Mouse (Mus musculus): Measurements from ENCODE around the gene Pds5b. TPM values are rescaled to one million over a fixed set of nuclear protein-coding genes. Genes with fewer than 3 reads are reported as not detected.
"Not testable (repeated sequence)": the region's sequence is repeated elsewhere in the genome, so short reads cannot be mapped to it uniquely, and the experiment has no call there.

The Pds5b gene
- polyA plus RNA-seq, 1 experiment from 2014 or later: 48.5 TPM

- no peak overlapping the region for H3K27ac ChIP-seq (ENCODE audit: low read depth, low read length)
- H3K27me3 ChIP-seq (ENCODE audit: control insufficient read depth, insufficient read depth, low read length): no peaks in the 10 kb centered on the region
- no peak for ATAC-seq (ENCODE audit: insufficient read depth, low FRiP score, low TSS enrichment)
- H3K36me3 ChIP-seq (ENCODE audit: control insufficient read depth, insufficient read depth, low read length): no peaks in the 10 kb centered on the region
- H3K9ac ChIP-seq (ENCODE audit: low read length): no peak overlapping the region
- no peak for DNase-seq (ENCODE audit: low spot score)
- no peaks in the 10 kb centered on the region for H3K9me3 ChIP-seq (ENCODE audit: control insufficient read depth, low read length)
- no peak overlapping the region for H3K4me3 ChIP-seq (ENCODE audit: low read depth, low read length)
- no peaks in the 10 kb centered on the region for H3K4me1 ChIP-seq (ENCODE audit: control insufficient read depth, insufficient read depth, low read length)
- no peak overlapping the region for H3K4me2 ChIP-seq (ENCODE audit: low read depth)
Measured at GRCm38 (mm10) chr5:150713431-150713830, 39.9 kb downstream of the Pds5b start.

- no peak overlapping the region for H3K9ac ChIP-seq (ENCODE audit: low read length)
- H3K27me3 ChIP-seq (ENCODE audit: control insufficient read depth, insufficient read depth, low read length): no peaks in the 10 kb centered on the region
- no peak overlapping the region for H3K4me3 ChIP-seq (ENCODE audit: low read depth, low read length)
- 15% methylated on average over 4 of the region's 4 CpGs for WGBS
- H3K4me2 ChIP-seq (ENCODE audit: low read depth): no peak overlapping the region
- H3K4me1 ChIP-seq (ENCODE audit: control insufficient read depth, insufficient read depth, low read length): no peaks in the 10 kb centered on the region
- no peaks in the 10 kb centered on the region for H3K9me3 ChIP-seq (ENCODE audit: control insufficient read depth, low read length)
- H3K27ac ChIP-seq (ENCODE audit: low read depth, low read length): no peak overlapping the region
- H3K36me3 ChIP-seq (ENCODE audit: control insufficient read depth, insufficient read depth, low read length): no peaks in the 10 kb centered on the region; the same call in none of the 2 replicates
- ATAC-seq (ENCODE audit: insufficient read depth, low FRiP score, low TSS enrichment) (peak; percentile 76), DNase-seq (ENCODE audit: low spot score) (peak; percentile 40)
Measured at GRCm38 (mm10) chr5:150717775-150718174, 44.2 kb downstream of the Pds5b start.

GRCm38 (mm10) chr5:150724641-150725040, 51.1 kb downstream of the Pds5b start:
- no peaks in the 10 kb centered on the region for H3K4me1 ChIP-seq (ENCODE audit: control insufficient read depth, insufficient read depth, low read length)
- no peak overlapping the region for H3K4me2 ChIP-seq (ENCODE audit: low read depth)
- ATAC-seq (ENCODE audit: insufficient read depth, low FRiP score, low TSS enrichment) (no peak), DNase-seq (ENCODE audit: low spot score) (no peak)
- H3K27me3 ChIP-seq (ENCODE audit: control insufficient read depth, insufficient read depth, low read length): no peaks in the 10 kb centered on the region
- H3K4me3 ChIP-seq (ENCODE audit: low read depth, low read length): no peak overlapping the region
- no peak overlapping the region for H3K9ac ChIP-seq (ENCODE audit: low read length)
- no peaks in the 10 kb centered on the region; the same call in none of the 2 replicates for H3K36me3 ChIP-seq (ENCODE audit: control insufficient read depth, insufficient read depth, low read length)
- H3K9me3 ChIP-seq (ENCODE audit: control insufficient read depth, low read length): no peaks in the 10 kb centered on the region
- 88% methylated on average over 1 of the region's 1 CpGs for WGBS
- no peak overlapping the region for H3K27ac ChIP-seq (ENCODE audit: low read depth, low read length)

- not testable (repeated sequence) for H3K36me3 ChIP-seq (ENCODE audit: control insufficient read depth, insufficient read depth, low read length); DNase-seq (ENCODE audit: low spot score); ATAC-seq (ENCODE audit: insufficient read depth, low FRiP score, low TSS enrichment); H3K27me3 ChIP-seq (ENCODE audit: control insufficient read depth, insufficient read depth, low read length); H3K4me3 ChIP-seq (ENCODE audit: low read depth, low read length); H3K9ac ChIP-seq (ENCODE audit: low read length); H3K9me3 ChIP-seq (ENCODE audit: control insufficient read depth, low read length); H3K4me2 ChIP-seq (ENCODE audit: low read depth); H3K27ac ChIP-seq (ENCODE audit: low read depth, low read length); H3K4me1 ChIP-seq (ENCODE audit: control insufficient read depth, insufficient read depth, low read length)
- WGBS: 97% methylated on average over 3 of the region's 3 CpGs
Measured at GRCm38 (mm10) chr5:150737028-150737427, 63.5 kb downstream of the Pds5b start.

GRCm38 (mm10) chr5:150739311-150739710, 65.8 kb downstream of the Pds5b start:
- no peak overlapping the region for H3K4me2 ChIP-seq (ENCODE audit: low read depth)
- H3K27me3 ChIP-seq (ENCODE audit: control insufficient read depth, insufficient read depth, low read length): no peaks in the 10 kb centered on the region
- H3K36me3 ChIP-seq (ENCODE audit: control insufficient read depth, insufficient read depth, low read length): no peaks in the 10 kb centered on the region
- no peak overlapping the region for H3K27ac ChIP-seq (ENCODE audit: low read depth, low read length)
- no peaks in the 10 kb centered on the region for H3K4me1 ChIP-seq (ENCODE audit: control insufficient read depth, insufficient read depth, low read length)
- 89% methylated on average over 7 of the region's 7 CpGs for WGBS
- ATAC-seq (ENCODE audit: insufficient read depth, low FRiP score, low TSS enrichment) (no peak), DNase-seq (ENCODE audit: low spot score) (no peak)
- H3K9ac ChIP-seq (ENCODE audit: low read length): no peak overlapping the region
- H3K9me3 ChIP-seq (ENCODE audit: control insufficient read depth, low read length): no peaks in the 10 kb centered on the region
- no peak overlapping the region for H3K4me3 ChIP-seq (ENCODE audit: low read depth, low read length)

- no peaks in the 10 kb centered on the region for H3K4me1 ChIP-seq (ENCODE audit: control insufficient read depth, insufficient read depth, low read length)
- ATAC-seq (ENCODE audit: insufficient read depth, low FRiP score, low TSS enrichment): no peak
- H3K27me3 ChIP-seq (ENCODE audit: control insufficient read depth, insufficient read depth, low read length): no peaks in the 10 kb centered on the region
- DNase-seq (ENCODE audit: low spot score): no peak
- H3K9ac ChIP-seq (ENCODE audit: low read length): no peak overlapping the region
- H3K27ac ChIP-seq (ENCODE audit: low read depth, low read length): no peak overlapping the region
- 46% methylated on average over 1 of the region's 2 CpGs for WGBS
- no peak overlapping the region for H3K4me3 ChIP-seq (ENCODE audit: low read depth, low read length)
- no peak overlapping the region for H3K4me2 ChIP-seq (ENCODE audit: low read depth)
- H3K36me3 ChIP-seq (ENCODE audit: control insufficient read depth, insufficient read depth, low read length): no peaks in the 10 kb centered on the region
- no peaks in the 10 kb centered on the region for H3K9me3 ChIP-seq (ENCODE audit: control insufficient read depth, low read length)
Measured at GRCm38 (mm10) chr5:150740597-150740996, 67.1 kb downstream of the Pds5b start.

- Histone ChIP-seq H3K9me3 (ENCODE audit: control insufficient read depth, low read length) (no peaks in the 10 kb centered on the region), H3K27ac (ENCODE audit: low read depth, low read length) (no peak overlapping the region), H3K4me3 (ENCODE audit: low read depth, low read length) (no peak overlapping the region), H3K9ac (ENCODE audit: low read length) (no peak overlapping the region), H3K27me3 (ENCODE audit: control insufficient read depth, insufficient read depth, low read length) (no peaks in the 10 kb centered on the region), H3K36me3 (ENCODE audit: control insufficient read depth, insufficient read depth, low read length) (peaks cover 4% of the 10 kb centered on the region), H3K4me1 (ENCODE audit: control insufficient read depth, insufficient read depth, low read length) (no peaks in the 10 kb centered on the region), H3K4me2 (ENCODE audit: low read depth) (no peak overlapping the region)
- WGBS: 93% methylated on average over 5 of the region's 5 CpGs
- DNase-seq (ENCODE audit: low spot score) (no peak), ATAC-seq (ENCODE audit: insufficient read depth, low FRiP score, low TSS enrichment) (no peak)
Measured at GRCm38 (mm10) chr5:150756623-150757022, 83.1 kb downstream of the Pds5b start.

GRCm38 (mm10) chr5:150772403-150772802, 98.9 kb downstream of the Pds5b start:
- peaks cover 12% of the 10 kb centered on the region for H3K4me1 ChIP-seq (ENCODE audit: control insufficient read depth, insufficient read depth, low read length)
- no peak overlapping the region for H3K9ac ChIP-seq (ENCODE audit: low read length)
- no peak overlapping the region for H3K4me3 ChIP-seq (ENCODE audit: low read depth, low read length)
- DNase-seq (ENCODE audit: low spot score): peak; percentile 36
- H3K9me3 ChIP-seq (ENCODE audit: control insufficient read depth, low read length): no peaks in the 10 kb centered on the region
- H3K27me3 ChIP-seq (ENCODE audit: control insufficient read depth, insufficient read depth, low read length): no peaks in the 10 kb centered on the region
- peaks cover 2% of the 10 kb centered on the region; the same call in 1 of the 2 replicates for H3K36me3 ChIP-seq (ENCODE audit: control insufficient read depth, insufficient read depth, low read length)
- ATAC-seq (ENCODE audit: insufficient read depth, low FRiP score, low TSS enrichment): peak; percentile 55; the same call in 1 of the 2 replicates
- H3K4me2 ChIP-seq (ENCODE audit: low read depth): no peak overlapping the region
- 4% methylated on average over 5 of the region's 5 CpGs for WGBS
- H3K27ac ChIP-seq (ENCODE audit: low read depth, low read length): no peak overlapping the region

- no peak overlapping the region for H3K27ac ChIP-seq (ENCODE audit: low read depth, low read length)
- H3K9me3 ChIP-seq (ENCODE audit: control insufficient read depth, low read length): no peaks in the 10 kb centered on the region
- no peak overlapping the region for H3K4me2 ChIP-seq (ENCODE audit: low read depth)
- DNase-seq (ENCODE audit: low spot score) (no peak), ATAC-seq (ENCODE audit: insufficient read depth, low FRiP score, low TSS enrichment) (no peak)
- H3K4me3 ChIP-seq (ENCODE audit: low read depth, low read length): no peak overlapping the region
- H3K9ac ChIP-seq (ENCODE audit: low read length): no peak overlapping the region
- no peaks in the 10 kb centered on the region for H3K27me3 ChIP-seq (ENCODE audit: control insufficient read depth, insufficient read depth, low read length)
- peaks cover 12% of the 10 kb centered on the region for H3K4me1 ChIP-seq (ENCODE audit: control insufficient read depth, insufficient read depth, low read length)
- peaks cover 2% of the 10 kb centered on the region; the same call in 1 of the 2 replicates for H3K36me3 ChIP-seq (ENCODE audit: control insufficient read depth, insufficient read depth, low read length)
Measured at GRCm38 (mm10) chr5:150773083-150773482, 99.5 kb downstream of the Pds5b start.

Measured in neural tube, embryonic 11.5 days (tissue).